ENCODE assay signal across 16 mouse cellular contexts in genomic region chr10:68171974-68172373, GRCm38 (mm10).
DNase-seq lines count a peak whose midpoint lies in the region; ATAC-seq and TF ChIP-seq lines count a peak whose summit lies in the region.
"Had no signal": no experiment of that assay in that cellular context is flagged by ENCODE, and none has a peak within 500 bp of the region (broad histone marks: within the 10 kb centered on the region; RNA-seq: fewer than 3 reads in every experiment).

No protein-coding gene starts in this region.

- H3K36me3 ChIP-seq in heart, postnatal 0 days (replicated peaks; ENCODE audit: control insufficient read depth, insufficient read depth, low read length), result 0 out of 2 replicates have a peak, but pooled peaks cover 3% of the 10 kb centered on the region
- no peaks in the 10 kb centered on the region for H3K36me3 ChIP-seq in heart, embryonic 11.5 days (ENCODE audit: control insufficient read depth, insufficient read depth, low read length)
- H3K36me3 ChIP-seq in midbrain, postnatal 0 days (ENCODE audit: insufficient read depth, low read length), result no peaks in the 10 kb centered on the region
- no peaks in the 10 kb centered on the region for H3K36me3 ChIP-seq in midbrain, embryonic 16.5 days (ENCODE audit: control insufficient read depth, insufficient read depth, low read length)
- H3K36me3 ChIP-seq: liver, embryonic 15.5 days; midbrain, embryonic 13.5 days had no signal

- peak; percentile 9; the same call in 1 of the 2 replicates for TF ChIP-seq CTCF in heart, postnatal 0 days (IDR thresholded peaks at IDR 0.05; ENCODE audit: low read depth)
- peak; percentile 37; the same call in 1 of the 2 replicates for TF ChIP-seq CTCF in midbrain, postnatal 0 days (IDR thresholded peaks at IDR 0.05)

- H3K4me1 ChIP-seq in heart, postnatal 0 days (ENCODE audit: control insufficient read depth, insufficient read depth), result peaks cover 32% of the 10 kb centered on the region
- peaks cover 23% of the 10 kb centered on the region for H3K4me1 ChIP-seq in heart, embryonic 11.5 days (ENCODE audit: control insufficient read depth, insufficient read depth, low read length)
- 0 out of 2 replicates have a peak, but pooled peaks cover 2% of the 10 kb centered on the region for H3K4me1 ChIP-seq in midbrain, postnatal 0 days (ENCODE audit: insufficient read depth, low read length)
- H3K4me1 ChIP-seq in midbrain, embryonic 16.5 days (ENCODE audit: control insufficient read depth, insufficient read depth, low read length), result 0 out of 2 replicates have a peak, but pooled peaks cover 2% of the 10 kb centered on the region

- no peaks in the 10 kb centered on the region for H3K9me3 ChIP-seq in heart, postnatal 0 days (replicated peaks; ENCODE audit: control insufficient read depth, low read length)
- H3K9me3 ChIP-seq in heart, embryonic 11.5 days (replicated peaks; ENCODE audit: control insufficient read depth, low read length), result no peaks in the 10 kb centered on the region
- H3K9me3 ChIP-seq in midbrain, postnatal 0 days (ENCODE audit: low read length), result no peaks in the 10 kb centered on the region
- no peaks in the 10 kb centered on the region for H3K9me3 ChIP-seq in midbrain, embryonic 16.5 days (replicated peaks; ENCODE audit: control insufficient read depth, low read length, poor library complexity, severe bottlenecking)
- H3K9me3 ChIP-seq: embryonic facial prominence, embryonic 13.5 days; liver, embryonic 15.5 days; midbrain, embryonic 13.5 days had no signal

- no peak for TF ChIP-seq EP300 in heart, postnatal 0 days (IDR thresholded peaks at IDR 0.05; ENCODE audit: low read depth)

- DNase-seq in heart, postnatal 0 days (ENCODE audit: low spot score), result no peak
- no peak for DNase-seq in midbrain, postnatal 0 days (ENCODE audit: low spot score)
- DNase-seq in c-Kit-positive CD71-positive TER-119-positive erythroid progenitor cells, embryonic 14.5 days (ENCODE audit: low spot score), result no peak
- DNase-seq in urinary bladder, postnatal 10 days (ENCODE audit: low spot score), result no peak
- DNase-seq: adrenal gland, postnatal 25 days; cerebellum, adult 9-10 months; kidney, postnatal 10 days; right cerebral cortex, postnatal 25 days had no signal

- no peak for ATAC-seq in heart, postnatal 0 days (ENCODE audit: insufficient read depth, low read depth)
- no peak for ATAC-seq in heart, embryonic 11.5 days (replicated peaks; ENCODE audit: insufficient number of reproducible peaks, low FRiP score, low TSS enrichment)
- no peak for ATAC-seq in midbrain, postnatal 0 days (ENCODE audit: low FRiP score)
- ATAC-seq in midbrain, embryonic 16.5 days, result no peak
- ATAC-seq in granulocyte monocyte progenitor cell, adult 5-6 weeks (replicated peaks; ENCODE audit: poor library complexity, severe bottlenecking), result peak; percentile 56
- ATAC-seq in activated CD4-positive, CD25-positive, alpha-beta regulatory T cell, adult 4 months, result no peak
- ATAC-seq: forebrain, embryonic 16.5 days; midbrain, embryonic 13.5 days had no signal

- no peak overlapping the region for H3K4me2 ChIP-seq in heart, postnatal 0 days (ENCODE audit: low read depth, low read length)
- H3K4me2 ChIP-seq in heart, embryonic 11.5 days, result no peak overlapping the region
- H3K4me2 ChIP-seq in midbrain, postnatal 0 days (ENCODE audit: low read depth, low read length, poor library complexity, severe bottlenecking), result no peak overlapping the region
- H3K4me2 ChIP-seq in midbrain, embryonic 16.5 days (ENCODE audit: low read length), result no peak overlapping the region
- H3K4me2 ChIP-seq: embryonic facial prominence, embryonic 13.5 days; liver, embryonic 15.5 days; midbrain, embryonic 13.5 days had no signal

- WGBS in heart, postnatal 0 days, result 67% methylated on average over 9 of the region's 9 CpGs
- WGBS in heart, embryonic 11.5 days (ENCODE audit: insufficient replicate concordance), result 53% methylated on average over 9 of the region's 9 CpGs
- WGBS in midbrain, postnatal 0 days, result 55% methylated on average over 9 of the region's 9 CpGs
- 51% methylated on average over 9 of the region's 9 CpGs for WGBS in midbrain, embryonic 16.5 days

- H3K27ac ChIP-seq in heart, postnatal 0 days (ENCODE audit: low read depth), result no peak overlapping the region
- H3K27ac ChIP-seq in heart, embryonic 11.5 days (ENCODE audit: low read depth, low read length), result no peak overlapping the region
- no peak overlapping the region for H3K27ac ChIP-seq in midbrain, postnatal 0 days (ENCODE audit: low read depth, low read length)
- no peak overlapping the region for H3K27ac ChIP-seq in midbrain, embryonic 16.5 days (ENCODE audit: low read length)
- H3K27ac ChIP-seq: embryonic facial prominence, embryonic 13.5 days; liver, embryonic 15.5 days; midbrain, embryonic 13.5 days had no signal

- no peak overlapping the region for H3K9ac ChIP-seq in heart, postnatal 0 days (replicated peaks; ENCODE audit: low read depth, low read length)
- H3K9ac ChIP-seq in heart, embryonic 11.5 days (ENCODE audit: low read depth, low read length), result no peak overlapping the region
- H3K9ac ChIP-seq in midbrain, postnatal 0 days (replicated peaks; ENCODE audit: low read length, poor library complexity, severe bottlenecking), result no peak overlapping the region
- H3K9ac ChIP-seq in midbrain, embryonic 16.5 days (ENCODE audit: low read depth, low read length), result no peak overlapping the region
- H3K9ac ChIP-seq: embryonic facial prominence, embryonic 13.5 days; liver, embryonic 15.5 days; midbrain, embryonic 13.5 days had no signal

- H3K4me3 ChIP-seq in heart, postnatal 0 days (ENCODE audit: low read depth, low read length), result no peak overlapping the region
- H3K4me3 ChIP-seq in heart, embryonic 11.5 days (ENCODE audit: low read depth, low read length), result no peak overlapping the region
- no peak overlapping the region for H3K4me3 ChIP-seq in midbrain, postnatal 0 days (ENCODE audit: low read depth, low read length)
- no peak overlapping the region for H3K4me3 ChIP-seq in midbrain, embryonic 16.5 days (ENCODE audit: low read depth, low read length)
- H3K4me3 ChIP-seq: embryonic facial prominence, embryonic 13.5 days; liver, embryonic 15.5 days; midbrain, embryonic 13.5 days had no signal

- no peaks in the 10 kb centered on the region for H3K27me3 ChIP-seq in heart, postnatal 0 days (ENCODE audit: control insufficient read depth, insufficient read depth, low read length)
- H3K27me3 ChIP-seq in heart, embryonic 11.5 days (ENCODE audit: control insufficient read depth, insufficient read depth, low read length), result no peaks in the 10 kb centered on the region
- H3K27me3 ChIP-seq in midbrain, postnatal 0 days (ENCODE audit: insufficient read depth, low read length), result no peaks in the 10 kb centered on the region
- no peaks in the 10 kb centered on the region for H3K27me3 ChIP-seq in midbrain, embryonic 16.5 days (ENCODE audit: control insufficient read depth, insufficient read depth, low read depth, low read length)
- H3K27me3 ChIP-seq: embryonic facial prominence, embryonic 13.5 days; liver, embryonic 15.5 days; midbrain, embryonic 13.5 days had no signal
